Mouse (Mus musculus): Measurements from ENCODE around the gene Tnk1.

Gene Tnk1

DNA sequence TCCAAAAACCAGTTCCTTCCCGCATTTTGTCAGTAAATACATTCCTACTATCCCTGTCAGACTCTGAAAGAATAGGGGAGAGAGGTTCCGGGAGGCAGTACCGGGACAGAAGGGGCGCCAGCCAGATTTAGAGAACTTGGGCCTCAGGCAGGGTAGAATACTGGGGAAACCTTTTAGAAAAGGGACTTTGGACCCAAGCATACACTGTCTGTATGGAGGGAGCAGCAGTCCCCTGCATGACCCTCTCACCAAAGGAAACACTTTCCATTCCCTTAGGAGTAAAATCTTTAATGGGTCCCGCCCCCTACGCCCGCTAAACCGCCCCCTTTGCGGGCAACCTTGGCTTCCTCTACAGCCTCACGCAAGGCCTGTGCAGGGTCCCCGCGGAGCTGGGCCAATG is 55.2 kb downstream of the Tnk1 start:
- DNase-seq (ENCODE audit: inconsistent ontology term), result peak; percentile 38

DNA sequence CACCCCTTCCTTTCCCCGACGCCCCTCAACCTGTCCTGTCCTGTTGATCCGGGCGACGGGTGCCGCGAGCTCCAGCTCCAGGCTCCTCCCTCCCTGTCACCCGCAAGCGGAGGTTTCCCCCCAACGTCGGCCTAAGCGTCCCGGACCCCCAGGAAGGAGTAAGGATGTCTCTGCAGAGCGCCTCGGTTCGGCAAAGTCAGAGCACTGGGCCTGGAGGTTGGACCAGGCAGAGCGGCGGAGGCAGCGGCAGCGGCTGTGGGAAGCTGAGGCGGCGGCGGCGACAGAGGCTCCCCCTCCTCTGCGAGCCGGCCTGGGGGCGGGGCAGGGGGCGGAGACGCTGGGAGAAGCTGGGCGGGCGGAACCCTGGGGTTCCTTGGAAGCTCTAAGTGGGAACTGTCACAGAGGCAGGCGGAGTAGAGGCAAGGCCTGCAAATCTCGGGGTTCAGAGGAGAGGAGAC is 55.9 kb downstream of the Tnk1 start:
- peak; percentile 93 for DNase-seq (ENCODE audit: inconsistent ontology term)

DNA sequence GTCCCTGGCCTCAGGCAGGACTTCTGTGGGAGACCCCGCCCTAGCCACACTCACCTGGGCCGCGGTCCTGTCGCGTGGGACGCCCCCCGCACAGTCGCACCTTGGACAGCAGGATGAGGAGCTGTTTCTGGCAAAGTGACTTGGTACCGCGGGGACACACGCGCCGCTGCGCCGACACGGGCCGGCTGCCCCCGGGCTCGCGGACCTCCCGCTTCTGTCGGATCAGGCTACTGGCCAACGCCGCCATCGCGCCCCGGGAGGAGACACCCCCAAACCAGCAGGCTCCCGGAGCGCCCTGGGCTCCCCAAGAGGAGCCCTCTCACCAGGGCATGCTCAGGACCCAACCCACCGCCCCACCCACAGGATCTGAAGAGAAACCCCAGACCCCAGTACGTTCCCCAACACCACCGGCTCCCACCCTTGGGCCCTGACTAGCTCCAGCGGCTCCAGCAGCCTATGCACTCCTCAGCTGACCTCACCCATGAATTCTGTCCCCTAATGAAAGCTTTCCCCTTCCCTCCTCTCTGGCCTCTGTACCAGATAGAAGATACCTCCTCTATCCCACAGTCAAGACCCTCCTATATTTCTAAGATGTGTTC is 57.1 kb downstream of the Tnk1 start, which contains the start of gene Fgf11:
Fgf11 (minus strand) TSS at position 479 of the 599 bp plus-strand sequence.
- DNase-seq (ENCODE audit: inconsistent ontology term), result no peak
